Mouse (Mus musculus) megakaryocyte-erythroid progenitor cell, adult 5-6 weeks (primary cell): ENCODE data around the gene Ufsp2. TPM values are rescaled to one million over a fixed set of nuclear protein-coding genes. Genes with fewer than 3 reads are reported as not detected.

Experiments
- ATAC-seq: replicated peaks from 2 replicates; pipeline ENCODE4 v1.8.0; 2016; ENCODE audit warnings: mild to moderate bottlenecking, inconsistent platforms; ENCODE audit not compliant: severe bottlenecking, poor library complexity, low FRiP score, low TSS enrichment
- total RNA-seq, 2 experiments: library from RNA; stranded (forward) in 1 of 2; stranded (reverse) in 1 of 2; fragments of 200-1000, 215-1000 nt in 1 of 2; fragments of >200 nt in 1 of 2; fragmentation: Nextera tagmentation in 1 of 2; gene quantifications; 2 replicates each; pipeline ENCODE4 v1.2.3; 2014 to 2017

Ufsp2 gene
- total RNA-seq (2014; fragmentation: Nextera tagmentation) (40.9 and 41.1 TPM in 2 replicates), total RNA-seq (2017) (72.1 and 82.1 TPM in 2 replicates)

GRCm38 (mm10) chr8:45975126-45975836 is at the start of gene Ufsp2, which contains the start of gene 1700029J07Rik:
Ufsp2 (plus strand) TSS chr8:45975528.
1700029J07Rik (minus strand) TSS chr8:45975252.
- peak; percentile 97 for ATAC-seq

GRCm38 (mm10) chr8:45934582-45935014 is 40.7 kb upstream of the Ufsp2 start, which contains the start of gene Ccdc110:
Ccdc110 (plus strand) TSS chr8:45934619.
- peak; percentile 94 for ATAC-seq

- no peak for ATAC-seq
Observed at GRCm38 (mm10) chr8:45936986-45937385, 38.3 kb upstream of the Ufsp2 start.

GRCm38 (mm10) chr8:45946283-45946682 is 29.0 kb upstream of the Ufsp2 start:
- ATAC-seq = no peak

GRCm38 (mm10) chr8:45950622-45951021 is 24.7 kb upstream of the Ufsp2 start:
- ATAC-seq = no peak

- no peak for ATAC-seq
Observed at GRCm38 (mm10) chr8:45970894-45971293, 4.4 kb upstream of the Ufsp2 start.

GRCm38 (mm10) chr8:45973988-45974505 is 1.3 kb upstream of the Ufsp2 start:
- no peak for ATAC-seq

- peak; percentile 52 for ATAC-seq
Observed at GRCm38 (mm10) chr8:45975837-45976468, 625 bp downstream of the Ufsp2 start.

GRCm38 (mm10) chr8:45986665-45987064 is 11.3 kb downstream of the Ufsp2 start:
- no peak for ATAC-seq

- peak; percentile 79 for ATAC-seq
Observed at GRCm38 (mm10) chr8:45988189-45988588, 12.9 kb downstream of the Ufsp2 start.

- no peak for ATAC-seq
Observed at GRCm38 (mm10) chr8:45990631-45991310, 15.4 kb downstream of the Ufsp2 start.

GRCm38 (mm10) chr8:45994111-45994510 is 18.8 kb downstream of the Ufsp2 start:
- ATAC-seq = peak; percentile 73; the same call in 1 of the 2 replicates

GRCm38 (mm10) chr8:45995576-45995975 is 20.2 kb downstream of the Ufsp2 start:
- ATAC-seq = no peak

- no peak for ATAC-seq
Observed at GRCm38 (mm10) chr8:45998228-45998627, 22.9 kb downstream of the Ufsp2 start.

GRCm38 (mm10) chr8:45999138-45999783 is 23.9 kb downstream of the Ufsp2 start, which contains the start of gene Lrp2bp:
Lrp2bp (plus strand) TSS chr8:45999303.
- ATAC-seq = peak; percentile 17

GRCm38 (mm10) chr8:45999784-46000705 is 24.7 kb downstream of the Ufsp2 start:
- ATAC-seq = peak; percentile 99

- ATAC-seq = no peak
Observed at GRCm38 (mm10) chr8:46005596-46005995, 30.3 kb downstream of the Ufsp2 start, which contains the start of gene Ankrd37. Ankrd37 (minus strand) TSS chr8:46005707.

GRCm38 (mm10) chr8:46007050-46007672 is 31.8 kb downstream of the Ufsp2 start:
- no peak for ATAC-seq
